Mouse (Mus musculus): Measurements from ENCODE around the gene Sult1a1.

- TF ChIP-seq POLR2A (IDR thresholded peaks at IDR 0.05; ENCODE audit: extremely low read depth, insufficient read depth, low read length) = no peak
- no peak for TF ChIP-seq CTCF (IDR thresholded peaks at IDR 0.05; ENCODE audit: low read depth, low read length)
Observed at GRCm38 (mm10) chr7:126717566-126717965, 41.3 kb upstream of the Sult1a1 start.

Data from liver, adult 2 months (tissue).